Mouse (Mus musculus) heart, postnatal 0 days (tissue): ENCODE measurements around the gene Rps26. TPM values are rescaled to one million over a fixed set of nuclear protein-coding genes. Genes with fewer than 3 reads are reported as not detected.

ENCODE experiments used
- ATAC-seq: fragments of 200-750 bp; cut with Nextera tagmentation; 2 replicates; pipeline ENCODE4 v1.8.0; 2017; ENCODE audit warnings: low read depth, moderate number of reproducible peaks, moderate library complexity; ENCODE audit not compliant: insufficient read depth
- DNase-seq: peaks from one replicate; pipeline ENCODE4 v3.0.0-alpha.2; 2016; ENCODE audit warnings: low spot score
- H3K27ac ChIP-seq: fragments of 300-500 bp; sonication (generic); 2 replicates; pipeline ENCODE4 v1.5.1; 2014; ENCODE audit warnings: low read depth, mild to moderate bottlenecking
- H3K27me3 ChIP-seq: fragments of 300-500 bp; sonication (generic); 2 replicates; pipeline ENCODE4 v1.6.1; 2014; ENCODE audit warnings: low read length, mixed read lengths; ENCODE audit not compliant: control insufficient read depth, insufficient read depth
- H3K36me3 ChIP-seq: fragments of 300-500 bp; sonication (generic); replicated peaks from 2 replicates; pipeline ENCODE4 v1.6.1; 2014; ENCODE audit warnings: low read length, mixed read lengths; ENCODE audit not compliant: control insufficient read depth, insufficient read depth
- H3K4me1 ChIP-seq: fragments of 300-500 bp; sonication (generic); 2 replicates; pipeline ENCODE4 v1.6.1; 2014; ENCODE audit warnings: antibody characterized with exemption; ENCODE audit not compliant: control insufficient read depth, insufficient read depth
- H3K4me2 ChIP-seq: fragments of 300-500 bp; sonication (generic); 2 replicates; pipeline ENCODE4 v1.6.1; 2014; ENCODE audit warnings: low read depth, mild to moderate bottlenecking, low read length, moderate library complexity
- H3K4me3 ChIP-seq: fragments of 300-500 bp; sonication (generic); 2 replicates; pipeline ENCODE4 v1.5.1; 2014; ENCODE audit warnings: low read depth, low read length
- H3K9ac ChIP-seq: fragments of 300-500 bp; sonication (generic); replicated peaks from 2 replicates; pipeline ENCODE4 v1.6.1; 2014; ENCODE audit warnings: low read depth, low read length, mixed read lengths
- H3K9me3 ChIP-seq: fragments of 300-500 bp; sonication (generic); replicated peaks from 2 replicates; pipeline ENCODE4 v1.6.1; 2016; ENCODE audit warnings: low read length; ENCODE audit not compliant: control insufficient read depth
- CTCF ChIP-seq: IDR thresholded peaks from 2 replicates; pipeline ENCODE4 v1.5.1; 2016; ENCODE audit warnings: antibody characterized with exemption, control low read depth, low read depth
- EP300 ChIP-seq: IDR thresholded peaks from 2 replicates; pipeline ENCODE4 v1.6.1; 2016; ENCODE audit warnings: antibody characterized with exemption, low read depth
- WGBS: fragments of 180-500 bp; shearing (Covaris S2); extraction: QIAGEN DNeasy Blood & Tissue Kit; methylation state at CpG from one replicate; pipeline ENCODE4 v1.1.7; 2014; 5-methylcytosine and 5-hydroxymethylcytosine counted together
- polyA plus RNA-seq: library from polyadenylated mRNA; unstranded; fragments of >200 nt; fragmentation: Nextera tagmentation; extraction: Ambion mirVana; gene quantifications from 2 replicates; pipeline ENCODE4 v1.2.1, GENCODE M21; 2015
- total RNA-seq: library from RNA; depleted of rRNA; stranded (reverse); fragments of >200 nt; gene quantifications from 2 replicates; pipeline ENCODE4 v1.2.3, GENCODE M21; 2014; ENCODE audit warnings: low replicate concordance; rRNA removed

The Rps26 gene
- total RNA-seq (1,086 and 1,110 TPM in 2 replicates), polyA plus RNA-seq (341 and 360 TPM in 2 replicates)

- no peaks in the 10 kb centered on the region for H3K9me3 ChIP-seq
- WGBS, result 1% methylated on average over 40 of the region's 40 CpGs
- ATAC-seq (peak; percentile 99), DNase-seq (peak; percentile 99)
- peaks cover 15% of the 10 kb centered on the region for H3K36me3 ChIP-seq
- peak within 1 kb of the TSS; percentile 75 for H3K4me3 ChIP-seq
- peak within 1 kb of the TSS; percentile 65 for H3K27ac ChIP-seq
- peak within 1 kb of the TSS; percentile 70 for H3K9ac ChIP-seq
- peaks cover 6% of the 10 kb centered on the region for H3K4me1 ChIP-seq
- H3K4me2 ChIP-seq, result peak within 1 kb of the TSS; percentile 79
- TF ChIP-seq EP300, result peak; percentile 92
- TF ChIP-seq CTCF, result peak; percentile 48
- no peaks in the 10 kb centered on the region for H3K27me3 ChIP-seq
Measured at GRCm38 (mm10) chr10:128626311-128627310, at the start of gene Rps26. Rps26 (minus strand) TSS chr10:128626747.

- Histone ChIP-seq H3K27ac (peak overlapping the region; percentile 66), H3K27me3 (no peaks in the 10 kb centered on the region), H3K9ac (peak overlapping the region; percentile 47; the same call in 1 of the 2 replicates), H3K36me3 (peaks cover 4% of the 10 kb centered on the region), H3K4me1 (no peaks in the 10 kb centered on the region), H3K9me3 (no peaks in the 10 kb centered on the region), H3K4me2 (peak overlapping the region; percentile 83), H3K4me3 (peak overlapping the region; percentile 74)
- no peak for ATAC-seq
- WGBS, result 3% methylated on average over 9 of the region's 9 CpGs
- DNase-seq, result peak; percentile 32
- TF ChIP-seq EP300 (no peak), CTCF (peak; percentile 56)
Measured at GRCm38 (mm10) chr10:128674469-128675008, 48.0 kb upstream of the Rps26 start.

DNA sequence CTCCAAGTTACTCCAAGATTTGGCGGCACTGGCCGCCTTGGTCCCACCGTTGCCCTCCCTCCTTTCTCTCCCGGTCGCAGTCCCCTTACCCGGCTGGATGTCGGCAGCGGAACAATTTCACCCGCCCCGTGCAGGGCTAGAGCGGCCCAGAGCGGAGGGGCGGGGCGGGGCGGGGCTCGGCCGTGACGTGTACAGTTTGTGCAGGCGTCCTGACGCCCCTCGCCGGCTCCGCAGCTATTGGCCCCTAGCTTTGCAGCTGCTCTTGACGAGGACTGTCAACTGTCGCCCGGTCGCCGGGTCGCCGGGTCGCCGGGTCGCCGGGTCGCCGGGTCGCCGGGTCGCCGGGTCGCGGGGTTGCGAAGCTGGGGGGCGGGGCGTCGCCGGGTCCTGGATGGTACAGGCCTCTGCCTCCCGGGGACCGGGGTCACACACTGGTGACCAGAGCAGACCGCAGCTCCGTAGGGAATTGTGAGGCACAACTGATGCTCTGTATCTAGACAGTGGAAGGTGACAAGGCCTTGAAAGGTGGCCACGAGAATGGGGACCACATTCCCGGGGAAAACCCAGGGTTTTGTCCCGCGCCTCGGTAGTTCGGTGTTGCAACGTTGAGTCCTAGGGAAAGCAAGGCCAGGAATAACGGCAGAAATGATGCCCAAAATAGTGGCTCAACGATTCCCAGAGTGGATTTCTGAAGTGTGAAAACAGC is 47.4 kb upstream of the Rps26 start, which contains the start of gene Suox:
Suox (minus strand) TSS at position 311 of the 706 bp plus-strand sequence.
- peak within 1 kb of the TSS; percentile 66 for H3K27ac ChIP-seq
- no peak for TF ChIP-seq EP300
- TF ChIP-seq CTCF, result no peak
- H3K9ac ChIP-seq, result peak within 1 kb of the TSS; percentile 47; the same call in 1 of the 2 replicates
- H3K4me3 ChIP-seq, result peak within 1 kb of the TSS; percentile 74
- DNase-seq (peak; percentile 76), ATAC-seq (peak; percentile 94)
- no peaks in the 10 kb centered on the region for H3K27me3 ChIP-seq
- peak within 1 kb of the TSS; percentile 83 for H3K4me2 ChIP-seq
- no peaks in the 10 kb centered on the region for H3K36me3 ChIP-seq
- no peaks in the 10 kb centered on the region for H3K9me3 ChIP-seq
- H3K4me1 ChIP-seq, result no peaks in the 10 kb centered on the region
- WGBS, result under 1% methylated on average over 60 of the region's 60 CpGs

- Histone ChIP-seq H3K4me3 (no peak overlapping the region), H3K27ac (no peak overlapping the region), H3K4me2 (no peak overlapping the region), H3K9me3 (no peaks in the 10 kb centered on the region), H3K27me3 (no peaks in the 10 kb centered on the region), H3K4me1 (no peaks in the 10 kb centered on the region), H3K36me3 (no peaks in the 10 kb centered on the region), H3K9ac (no peak overlapping the region)
- DNase-seq, result no peak
- TF ChIP-seq EP300 (no peak), CTCF (no peak)
- 88% methylated on average over 9 of the region's 9 CpGs for WGBS
- no peak for ATAC-seq
Measured at GRCm38 (mm10) chr10:128671148-128671547, 44.6 kb upstream of the Rps26 start.
